Mouse (Mus musculus) stomach, postnatal 0 days (tissue): ENCODE measurements around the gene Ralb. TPM values are rescaled to one million over a fixed set of nuclear protein-coding genes. Genes with fewer than 3 reads are reported as not detected.
A peak's percentile ranks its signal among the peaks of the same experiment; 100 is the strongest.

Experiments
- ATAC-seq: fragments of 200-750 bp; cut with Nextera tagmentation; 2 replicates; pipeline ENCODE4 v1.8.0; 2017; ENCODE audit not compliant: low FRiP score, low TSS enrichment
- DNase-seq: peaks from one replicate; pipeline ENCODE4 v3.0.0-alpha.2; 2016; ENCODE audit warnings: low spot score
- H3K27ac ChIP-seq: fragments of 300-500 bp; sonication (generic); replicated peaks from 2 replicates; pipeline ENCODE4 v1.5.1; 2014; ENCODE audit warnings: mild to moderate bottlenecking, control low read depth
- H3K27me3 ChIP-seq: fragments of 300-500 bp; sonication (generic); 2 replicates; pipeline ENCODE4 v1.6.1; 2014; ENCODE audit warnings: low read length; ENCODE audit not compliant: control insufficient read depth, insufficient read depth
- H3K36me3 ChIP-seq: fragments of 300-500 bp; sonication (generic); 2 replicates; pipeline ENCODE4 v1.6.1; 2014; ENCODE audit warnings: low read length, mixed read lengths; ENCODE audit not compliant: control insufficient read depth, insufficient read depth
- H3K4me1 ChIP-seq: fragments of 300-500 bp; sonication (generic); replicated peaks from 2 replicates; pipeline ENCODE4 v1.6.1; 2014; ENCODE audit warnings: antibody characterized with exemption; ENCODE audit not compliant: control insufficient read depth, insufficient read depth
- H3K4me2 ChIP-seq: fragments of 300-500 bp; sonication (generic); replicated peaks from 2 replicates; pipeline ENCODE4 v1.6.1; 2014; ENCODE audit warnings: low read depth, mild to moderate bottlenecking, control low read depth, moderate library complexity
- H3K4me3 ChIP-seq: fragments of 300-500 bp; sonication (generic); 2 replicates; pipeline ENCODE4 v1.5.1; 2014; ENCODE audit warnings: low read depth, low read length, control low read depth
- H3K9ac ChIP-seq: fragments of 300-500 bp; sonication (generic); 2 replicates; pipeline ENCODE4 v1.6.1; 2014; ENCODE audit warnings: mild to moderate bottlenecking, low read length, control low read depth, mixed read lengths
- H3K9me3 ChIP-seq: fragments of 300-500 bp; sonication (generic); 2 replicates; pipeline ENCODE4 v1.6.1; 2016; ENCODE audit warnings: low read length; ENCODE audit not compliant: control insufficient read depth
- CTCF ChIP-seq: IDR thresholded peaks from 2 replicates; pipeline ENCODE4 v1.5.1; 2016; ENCODE audit warnings: antibody characterized with exemption, low read depth, mild to moderate bottlenecking, moderate library complexity
- EP300 ChIP-seq: optimal IDR thresholded peaks from 2 replicates; pipeline ENCODE3; 2016; ENCODE audit warnings: antibody characterized with exemption
- WGBS: fragments of 180-500 bp; shearing (Covaris S2); extraction: QIAGEN DNeasy Blood & Tissue Kit; methylation state at CpG from one replicate; pipeline ENCODE4 v1.1.7; 2014; 5-methylcytosine and 5-hydroxymethylcytosine counted together
- polyA plus RNA-seq: library from polyadenylated mRNA; unstranded; fragments of >200 nt; fragmentation: Nextera tagmentation; extraction: Ambion mirVana; gene quantifications from 2 replicates; pipeline ENCODE4 v1.2.1, GENCODE M21; 2015

The Ralb gene
- polyA plus RNA-seq, 1 experiment from 2014 or later, result 102 TPM

DNA sequence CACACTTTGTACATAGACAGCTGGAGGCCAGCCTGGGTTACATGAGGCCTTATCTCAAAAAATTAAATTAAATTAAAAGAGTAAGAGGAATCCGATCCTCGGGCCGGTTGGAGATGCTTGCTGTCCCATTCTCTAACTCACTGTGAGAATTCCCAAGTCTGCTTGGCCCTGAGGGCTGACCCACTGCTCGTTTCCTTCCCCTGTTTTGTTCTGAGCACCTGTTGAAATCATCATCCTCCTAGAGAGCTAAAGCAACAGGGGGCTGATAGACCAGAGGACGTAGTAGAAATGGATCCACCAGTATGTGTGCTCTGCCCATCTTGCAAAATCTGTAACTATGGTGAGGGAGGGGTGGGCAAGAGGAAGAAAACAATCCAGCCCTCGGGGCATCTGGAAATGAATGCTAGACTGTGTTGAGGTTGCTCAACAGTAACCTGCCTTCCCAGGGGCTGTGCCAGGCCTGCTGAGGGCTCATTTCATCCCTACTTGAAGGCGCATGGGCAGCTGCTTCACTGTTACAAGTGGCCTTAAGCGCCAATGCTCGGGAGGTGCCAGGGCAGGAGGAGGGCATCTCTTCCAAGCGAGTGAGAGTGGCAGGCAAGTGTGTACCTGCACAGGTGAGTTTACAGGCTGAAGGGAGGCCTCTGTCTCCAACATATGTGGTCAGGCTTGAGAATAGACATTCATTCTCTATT, 53.8 kb downstream of the Ralb start:
- H3K9ac ChIP-seq, result no peak overlapping the region
- H3K27me3 ChIP-seq, result no peaks in the 10 kb centered on the region
- DNase-seq, result no peak
- WGBS, result 81% methylated on average over 10 of the region's 10 CpGs
- no peaks in the 10 kb centered on the region for H3K36me3 ChIP-seq
- no peaks in the 10 kb centered on the region for H3K4me1 ChIP-seq
- no peak for ATAC-seq
- H3K4me3 ChIP-seq, result no peak overlapping the region
- no peaks in the 10 kb centered on the region for H3K9me3 ChIP-seq
- H3K27ac ChIP-seq, result no peak overlapping the region
- TF ChIP-seq EP300, result no peak
- no peak for TF ChIP-seq CTCF
- no peak overlapping the region for H3K4me2 ChIP-seq

GRCm38 (mm10) chr1:119446753-119447283, 57.8 kb downstream of the Ralb start:
- H3K36me3 ChIP-seq, result no peaks in the 10 kb centered on the region
- DNase-seq (no peak), ATAC-seq (no peak)
- no peak overlapping the region for H3K4me3 ChIP-seq
- no peak overlapping the region for H3K9ac ChIP-seq
- no peak for TF ChIP-seq EP300
- TF ChIP-seq CTCF, result no peak
- H3K27ac ChIP-seq, result no peak overlapping the region
- H3K4me1 ChIP-seq, result no peaks in the 10 kb centered on the region
- H3K9me3 ChIP-seq, result no peaks in the 10 kb centered on the region
- H3K27me3 ChIP-seq, result no peaks in the 10 kb centered on the region
- 67% methylated on average over 10 of the region's 10 CpGs for WGBS
- no peak overlapping the region for H3K4me2 ChIP-seq

GRCm38 (mm10) chr1:119443591-119444350, 60.8 kb downstream of the Ralb start:
- Histone ChIP-seq H3K27me3 (no peaks in the 10 kb centered on the region), H3K4me2 (no peak overlapping the region), H3K4me1 (no peaks in the 10 kb centered on the region), H3K4me3 (no peak overlapping the region), H3K9ac (no peak overlapping the region), H3K27ac (no peak overlapping the region), H3K9me3 (no peaks in the 10 kb centered on the region), H3K36me3 (no peaks in the 10 kb centered on the region)
- DNase-seq (no peak), ATAC-seq (no peak)
- TF ChIP-seq CTCF (peak; percentile 34), EP300 (no peak)
- WGBS, result 81% methylated on average over 21 of the region's 21 CpGs

DNA sequence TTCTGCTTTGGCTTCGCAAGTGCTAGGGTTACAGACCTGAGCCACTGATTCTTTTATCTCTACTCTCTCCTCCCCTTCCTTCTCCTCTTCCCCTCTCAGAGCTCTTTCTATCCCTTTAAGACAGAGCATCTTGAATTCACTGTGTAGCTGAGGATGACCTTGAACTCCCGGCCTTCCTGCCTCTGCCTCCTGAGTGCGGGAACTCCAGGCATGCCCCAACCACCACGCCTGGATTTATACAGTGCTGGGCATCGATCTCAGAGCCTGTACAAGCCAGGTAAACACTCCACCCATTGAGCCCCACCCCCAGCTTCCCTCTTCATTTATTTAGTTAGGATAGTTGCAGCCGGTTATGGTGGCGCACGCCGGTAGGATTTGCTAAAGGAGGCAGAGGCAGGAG, 61.7 kb downstream of the Ralb start:
- ATAC-seq (no peak), DNase-seq (no peak)
- Histone ChIP-seq H3K4me3 (no peak overlapping the region), H3K4me1 (no peaks in the 10 kb centered on the region), H3K27me3 (no peaks in the 10 kb centered on the region), H3K27ac (no peak overlapping the region), H3K36me3 (no peaks in the 10 kb centered on the region), H3K9me3 (no peaks in the 10 kb centered on the region), H3K4me2 (no peak overlapping the region), H3K9ac (no peak overlapping the region)
- TF ChIP-seq CTCF, result no peak
- 86% methylated on average over 9 of the region's 9 CpGs for WGBS

DNA sequence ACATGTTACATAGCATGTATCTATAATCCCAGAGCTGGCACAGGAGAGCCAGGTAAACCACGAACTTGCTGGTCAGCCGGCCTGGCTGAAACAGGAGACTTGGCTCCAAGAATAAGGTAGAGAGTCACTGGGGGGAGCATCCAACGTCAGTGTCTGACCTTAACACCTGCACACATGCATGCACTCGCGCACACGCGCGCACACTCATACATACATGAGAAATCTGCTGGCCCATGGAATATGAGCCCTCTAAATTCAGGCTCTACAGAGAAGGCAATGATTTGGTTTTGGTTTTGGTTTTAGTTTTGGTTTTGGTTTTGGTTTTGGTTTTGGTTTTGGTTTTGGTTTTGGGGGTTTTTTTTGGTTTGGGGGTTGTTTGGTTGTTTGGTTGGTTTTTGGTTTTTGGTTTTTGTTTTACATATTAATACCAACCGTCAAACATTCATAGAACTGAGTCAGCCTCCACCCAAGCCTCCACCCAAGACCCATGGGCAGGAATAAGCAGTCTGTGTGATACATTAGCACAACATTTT, 66.4 kb downstream of the Ralb start:
- H3K27ac ChIP-seq, result no peak overlapping the region
- H3K9me3 ChIP-seq, result no peaks in the 10 kb centered on the region
- H3K4me1 ChIP-seq, result no peaks in the 10 kb centered on the region
- no peak overlapping the region for H3K4me3 ChIP-seq
- ATAC-seq (no peak), DNase-seq (no peak)
- no peaks in the 10 kb centered on the region for H3K27me3 ChIP-seq
- no peaks in the 10 kb centered on the region for H3K36me3 ChIP-seq
- no peak overlapping the region for H3K4me2 ChIP-seq
- TF ChIP-seq CTCF (no peak), EP300 (no peak)
- WGBS, result 91% methylated on average over 9 of the region's 9 CpGs
- no peak overlapping the region for H3K9ac ChIP-seq

GRCm38 (mm10) chr1:119437401-119437800, 67.2 kb downstream of the Ralb start:
- 55% methylated on average over 6 of the region's 6 CpGs for WGBS
- no peak overlapping the region for H3K9ac ChIP-seq
- DNase-seq, result no peak
- no peaks in the 10 kb centered on the region for H3K36me3 ChIP-seq
- H3K27me3 ChIP-seq, result no peaks in the 10 kb centered on the region
- H3K27ac ChIP-seq, result no peak overlapping the region
- TF ChIP-seq EP300 (no peak), CTCF (no peak)
- no peak overlapping the region for H3K4me3 ChIP-seq
- H3K4me2 ChIP-seq, result no peak overlapping the region
- no peak for ATAC-seq
- H3K4me1 ChIP-seq, result no peaks in the 10 kb centered on the region
- H3K9me3 ChIP-seq, result no peaks in the 10 kb centered on the region
